11 mouse cellular contexts compared by ENCODE assay signal in genomic region chr9:59072076-59072777, GRCm38 (mm10). TPM values are rescaled to one million over a fixed set of nuclear protein-coding genes. Genes with fewer than 3 reads are reported as not detected.
A peak's percentile ranks its signal among the peaks of the same experiment; 100 is the strongest.
DNase-seq lines count a peak whose midpoint lies in the region; ATAC-seq lines count a peak whose summit lies in the region.
"Had no signal": no experiment of that assay in that cellular context is flagged by ENCODE, and none has a peak within 500 bp of the region (broad histone marks: within the 10 kb centered on the region; RNA-seq: fewer than 3 reads in every experiment).

No protein-coding gene starts in this region.

- no peak overlapping the region for H3K9ac ChIP-seq in heart, embryonic 11.5 days (ENCODE audit: low read depth, low read length)
- H3K9ac ChIP-seq in forebrain, embryonic 16.5 days (replicated peaks; ENCODE audit: low read depth, low read length): peak overlapping the region; percentile 43
- H3K9ac ChIP-seq in midbrain, embryonic 11.5 days (ENCODE audit: low read length): no peak overlapping the region
- H3K9ac ChIP-seq: embryonic facial prominence, embryonic 15.5 days had no signal

- H3K9me3 ChIP-seq in heart, embryonic 11.5 days (replicated peaks; ENCODE audit: control insufficient read depth, low read length): no peaks in the 10 kb centered on the region
- H3K9me3 ChIP-seq in forebrain, embryonic 16.5 days (ENCODE audit: control insufficient read depth, low read length): no peaks in the 10 kb centered on the region
- no peaks in the 10 kb centered on the region for H3K9me3 ChIP-seq in midbrain, embryonic 11.5 days (ENCODE audit: control insufficient read depth, low read length)
- H3K9me3 ChIP-seq: embryonic facial prominence, embryonic 15.5 days had no signal

- H3K36me3 ChIP-seq in heart, embryonic 11.5 days (ENCODE audit: control insufficient read depth, insufficient read depth, low read length): no peaks in the 10 kb centered on the region
- no peaks in the 10 kb centered on the region for H3K36me3 ChIP-seq in forebrain, embryonic 16.5 days (ENCODE audit: control insufficient read depth, insufficient read depth)
- no peaks in the 10 kb centered on the region for H3K36me3 ChIP-seq in midbrain, embryonic 11.5 days (ENCODE audit: control insufficient read depth, insufficient read depth, low read length)
- H3K36me3 ChIP-seq: embryonic facial prominence, embryonic 15.5 days had no signal

- peak overlapping the region; percentile 32; the same call in 1 of the 2 replicates for H3K27ac ChIP-seq in heart, embryonic 11.5 days (ENCODE audit: low read depth, low read length)
- peak overlapping the region; percentile 65 for H3K27ac ChIP-seq in forebrain, embryonic 16.5 days (ENCODE audit: low read length)
- no peak overlapping the region; the same call in 1 of the 2 replicates for H3K27ac ChIP-seq in midbrain, embryonic 11.5 days (ENCODE audit: low read depth, low read length)
- H3K27ac ChIP-seq: embryonic facial prominence, embryonic 15.5 days had no signal

- no peak for DNase-seq in heart, postnatal 36 days
- DNase-seq in brain, adult 2 months (ENCODE audit: low read depth, low spot score): peak; percentile 24
- peak; percentile 92 for DNase-seq in midbrain, embryonic 11.5 days (ENCODE audit: low spot score, missing footprints)
- no peak for DNase-seq in frontal cortex, postnatal 25 days (ENCODE audit: low spot score in 2 of 2)
- DNase-seq in layer of hippocampus, adult 18-20 months (ENCODE audit: low spot score in 2 of 2): no peak
- DNase-seq in heart, postnatal 10 days: no peak
- DNase-seq: heart, postnatal 14 days; lung, postnatal 14 days had no signal

- peaks cover 18% of the 10 kb centered on the region for H3K4me1 ChIP-seq in heart, embryonic 11.5 days (ENCODE audit: control insufficient read depth, insufficient read depth, low read length)
- H3K4me1 ChIP-seq in forebrain, embryonic 16.5 days (replicated peaks; ENCODE audit: control insufficient read depth, insufficient read depth, low read length): peaks cover 19% of the 10 kb centered on the region
- peaks cover 19% of the 10 kb centered on the region; the same call in 1 of the 2 replicates for H3K4me1 ChIP-seq in midbrain, embryonic 11.5 days (ENCODE audit: control insufficient read depth, insufficient read depth, low read length)

- intact Hi-C loops in heart, postnatal 36 days (cut with DNase I): no loop called here
- intact Hi-C loops in heart, postnatal 10 days (cut with DNase I): no loop called here

- peak overlapping the region; percentile 41 for H3K4me2 ChIP-seq in heart, embryonic 11.5 days
- peak overlapping the region; percentile 39 for H3K4me2 ChIP-seq in forebrain, embryonic 16.5 days (ENCODE audit: low read length)
- peak overlapping the region; percentile 36 for H3K4me2 ChIP-seq in midbrain, embryonic 11.5 days
- H3K4me2 ChIP-seq: embryonic facial prominence, embryonic 15.5 days had no signal

- H3K27me3 ChIP-seq in heart, embryonic 11.5 days (ENCODE audit: control insufficient read depth, insufficient read depth, low read length): no peaks in the 10 kb centered on the region
- H3K27me3 ChIP-seq in forebrain, embryonic 16.5 days (replicated peaks; ENCODE audit: control insufficient read depth, insufficient read depth, low read length): no peaks in the 10 kb centered on the region
- H3K27me3 ChIP-seq in midbrain, embryonic 11.5 days (ENCODE audit: control insufficient read depth, insufficient read depth, low read length): peaks cover 4% of the 10 kb centered on the region; the same call in 1 of the 2 replicates
- H3K27me3 ChIP-seq: embryonic facial prominence, embryonic 15.5 days had no signal

- H3K4me3 ChIP-seq in heart, embryonic 11.5 days (ENCODE audit: low read depth, low read length): no peak overlapping the region
- H3K4me3 ChIP-seq in forebrain, embryonic 16.5 days (replicated peaks; ENCODE audit: low read length): peak overlapping the region; percentile 17; the same call in 1 of the 2 replicates
- peak overlapping the region; percentile 5; the same call in 1 of the 2 replicates for H3K4me3 ChIP-seq in midbrain, embryonic 11.5 days (ENCODE audit: low read depth, low read length)
- H3K4me3 ChIP-seq: embryonic facial prominence, embryonic 15.5 days had no signal

- WGBS in heart, embryonic 11.5 days (ENCODE audit: insufficient replicate concordance): 44% methylated on average over 14 of the region's 14 CpGs
- 12% methylated on average over 14 of the region's 14 CpGs for WGBS in forebrain, embryonic 16.5 days
- WGBS in midbrain, embryonic 11.5 days: 24% methylated on average over 14 of the region's 14 CpGs

- ATAC-seq in heart, embryonic 11.5 days (replicated peaks; ENCODE audit: insufficient number of reproducible peaks, low FRiP score, low TSS enrichment): no peak
- peak; percentile 89 for ATAC-seq in forebrain, embryonic 16.5 days
- ATAC-seq in midbrain, embryonic 11.5 days (ENCODE audit: low FRiP score): peak; percentile 89

RNA-seq across cellular contexts. Expression of gene Neo1, which starts 36.0 kb away (rescaled TPM):
- 30.3 and 35.7 TPM in 2 replicates for polyA plus RNA-seq in heart, embryonic 11.5 days (2014; fragmentation: Nextera tagmentation; extraction: Ambion mirVana)
- total RNA-seq in heart, postnatal 36 days (2021): 10 to 100 TPM; 45.1 to 54.8 TPM
- polyA plus RNA-seq in forebrain, embryonic 16.5 days (2015; fragmentation: Nextera tagmentation; extraction: Ambion mirVana): 64.7 and 71.2 TPM in 2 replicates
- polyA plus RNA-seq in midbrain, embryonic 11.5 days (2014; fragmentation: Nextera tagmentation; extraction: Ambion mirVana): 39.6 and 39.7 TPM in 2 replicates
- 10 to 100 TPM; 68.9 to 76.6 TPM for total RNA-seq in layer of hippocampus, adult 18-20 months (2021)
- total RNA-seq in heart, postnatal 10 days (2021): 10 to 100 TPM; 55.7 to 68.3 TPM

Comparison
In these comparisons a context has a peak if more than half of its experiments do, and no peak if none do; other contexts are left out.
1. DNase-seq: peak in brain, adult 2 months (single experiment) and midbrain, embryonic 11.5 days (single experiment); none in heart, postnatal 36 days (0 of 2), frontal cortex, postnatal 25 days (0 of 2), layer of hippocampus, adult 18-20 months (0 of 2) and heart, postnatal 10 days (0 of 2).
2. Peak in every context shown above with its lines, with median percentiles within 50 percentile points of each other: H3K4me2 ChIP-seq.